Mouse (Mus musculus): ENCODE results near the gene Atp2a1.
"Not testable (repeated sequence)": the region's sequence is repeated elsewhere in the genome, so short reads cannot be mapped to it uniquely, and the experiment has no call there.

Gene Atp2a1

DNA sequence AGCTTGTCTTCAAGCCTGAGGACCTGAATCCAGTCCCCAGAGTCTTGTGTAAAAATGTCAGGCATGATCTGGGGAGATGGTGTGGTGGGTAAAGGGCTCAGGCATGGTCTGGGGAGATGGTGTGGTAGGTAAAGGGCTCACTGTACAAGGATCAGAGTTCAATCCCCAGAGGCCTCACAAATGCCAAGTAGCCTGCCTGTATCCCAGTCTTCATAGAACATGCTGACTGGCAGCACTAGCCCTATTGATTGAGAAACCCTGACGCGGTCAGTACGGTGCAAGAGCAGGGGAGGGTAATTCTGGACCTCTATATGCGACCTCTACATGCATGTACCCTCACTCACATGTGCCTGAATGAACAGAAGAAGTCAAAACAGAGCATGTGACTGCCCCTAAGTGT is 45.3 kb downstream of the Atp2a1 start:
- DNase-seq (ENCODE audit: extremely low read depth, insufficient read length, low spot score) = no peak

DNA sequence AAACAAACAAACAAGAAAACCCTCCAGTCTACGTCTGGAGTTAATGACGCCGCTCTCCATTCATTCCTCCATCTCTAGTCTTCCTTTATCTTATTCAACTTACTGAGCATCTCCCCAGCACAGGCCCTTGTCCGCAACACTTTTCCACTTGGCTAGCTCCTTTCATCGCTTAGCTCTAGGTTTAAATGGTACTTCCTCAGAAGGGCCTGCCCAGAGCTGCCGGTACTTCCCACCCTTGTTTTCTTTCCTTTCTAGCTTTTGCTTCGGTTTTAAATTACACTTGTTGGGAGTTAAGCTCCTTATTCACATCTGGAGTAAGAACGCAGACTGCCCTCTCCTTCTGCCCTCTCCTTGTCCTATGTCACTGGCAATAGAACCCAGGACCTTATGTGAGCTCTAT is 45.9 kb downstream of the Atp2a1 start:
- no peak for DNase-seq (ENCODE audit: extremely low read depth, insufficient read length, low spot score)

DNA sequence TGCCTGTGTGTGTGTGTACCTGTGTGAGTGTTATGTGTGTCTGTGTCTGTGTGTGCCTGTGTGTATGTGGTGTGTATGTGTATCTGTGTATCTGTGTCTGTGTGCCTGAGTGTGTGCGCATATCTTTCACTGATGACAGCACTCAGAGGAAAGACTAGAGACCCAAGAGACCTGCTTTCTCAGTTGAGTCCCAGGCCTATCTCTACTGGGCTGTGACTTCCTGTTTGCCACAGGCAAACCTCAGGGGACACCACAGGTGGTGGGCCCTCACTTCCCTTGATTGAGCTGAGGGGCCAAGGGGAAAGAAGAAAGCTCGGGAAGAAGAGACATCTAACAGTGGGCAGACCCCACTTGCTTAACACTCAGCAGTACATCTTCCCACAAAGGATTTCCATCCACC is 46.3 kb downstream of the Atp2a1 start:
- no peak for DNase-seq (ENCODE audit: extremely low read depth, insufficient read length, low spot score)

GRCm38 (mm10) chr7:126414725-126415124 is 48.2 kb downstream of the Atp2a1 start, which contains the start of gene Cd19:
Cd19 (minus strand) TSS chr7:126414889.
- no peak for DNase-seq (ENCODE audit: extremely low read depth, insufficient read length, low spot score)

DNA sequence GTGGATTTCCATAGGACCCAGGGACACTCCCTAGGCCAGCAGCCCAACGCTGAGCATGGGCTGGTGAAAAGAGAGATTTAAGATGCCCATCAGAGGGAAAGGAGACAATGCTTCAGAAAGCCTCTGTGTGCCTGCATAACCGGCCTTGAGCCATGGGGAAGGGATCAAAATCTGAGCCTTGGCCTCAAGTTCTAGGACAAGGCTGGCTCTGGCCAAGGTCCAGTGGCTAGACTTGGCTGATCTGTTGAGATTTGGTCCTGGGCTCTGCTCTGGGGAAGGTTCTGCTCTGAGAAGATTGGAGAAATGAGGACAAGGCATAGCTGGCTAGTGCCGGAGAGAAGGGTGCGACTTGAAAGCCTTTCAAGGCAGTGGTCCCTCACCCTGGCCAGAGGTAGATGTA is 51.8 kb downstream of the Atp2a1 start:
- DNase-seq (ENCODE audit: extremely low read depth, insufficient read length, low spot score) = no peak

DNA sequence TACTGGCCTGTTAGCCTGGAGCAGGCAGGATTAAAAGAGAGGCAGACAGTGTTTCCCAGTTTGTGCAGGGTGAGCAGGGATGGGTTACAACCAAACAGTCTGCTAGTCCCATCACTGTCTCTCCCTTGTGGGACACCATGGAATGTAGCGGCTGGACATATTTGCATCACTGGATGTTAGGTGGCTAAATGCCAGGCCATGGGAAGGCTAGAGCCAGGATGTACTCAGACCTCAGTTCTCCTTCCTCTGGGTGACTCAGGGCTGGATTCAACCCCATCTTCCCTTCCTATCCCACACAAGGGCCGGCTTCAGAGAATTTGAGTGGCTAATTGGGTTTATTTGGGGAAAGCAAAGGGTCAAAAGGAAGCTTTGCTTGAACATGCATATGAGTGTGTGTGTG is 54.2 kb downstream of the Atp2a1 start:
- DNase-seq (ENCODE audit: extremely low read depth, insufficient read length, low spot score) = peak; percentile 49

DNA sequence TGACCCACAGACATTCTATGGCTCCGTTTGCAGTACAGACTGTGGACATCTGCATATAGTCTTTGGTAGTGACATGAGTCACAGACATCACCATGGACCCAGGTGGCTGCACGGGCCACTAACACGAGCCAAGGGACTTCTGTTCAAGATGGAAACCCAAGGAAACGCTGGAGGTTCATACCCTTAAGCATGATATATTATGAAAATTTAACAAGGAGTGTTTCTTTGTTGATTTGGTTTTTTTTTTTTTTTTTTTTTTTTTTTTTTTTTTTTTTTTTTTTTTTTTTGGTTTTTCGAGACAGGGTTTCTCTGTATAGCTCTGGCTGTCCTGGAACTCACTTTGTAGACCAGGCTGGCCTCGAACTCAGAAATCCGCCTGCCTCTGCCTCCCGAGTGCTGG is 60.4 kb downstream of the Atp2a1 start:
- not testable (repeated sequence) for DNase-seq (ENCODE audit: extremely low read depth, insufficient read length, low spot score)

- DNase-seq (ENCODE audit: extremely low read depth, insufficient read length, low spot score) = no peak
Measured at GRCm38 (mm10) chr7:126399548-126399947, 63.4 kb downstream of the Atp2a1 start.

- DNase-seq (ENCODE audit: extremely low read depth, insufficient read length, low spot score) = no peak
Measured at GRCm38 (mm10) chr7:126397822-126398221, 65.1 kb downstream of the Atp2a1 start.

DNA sequence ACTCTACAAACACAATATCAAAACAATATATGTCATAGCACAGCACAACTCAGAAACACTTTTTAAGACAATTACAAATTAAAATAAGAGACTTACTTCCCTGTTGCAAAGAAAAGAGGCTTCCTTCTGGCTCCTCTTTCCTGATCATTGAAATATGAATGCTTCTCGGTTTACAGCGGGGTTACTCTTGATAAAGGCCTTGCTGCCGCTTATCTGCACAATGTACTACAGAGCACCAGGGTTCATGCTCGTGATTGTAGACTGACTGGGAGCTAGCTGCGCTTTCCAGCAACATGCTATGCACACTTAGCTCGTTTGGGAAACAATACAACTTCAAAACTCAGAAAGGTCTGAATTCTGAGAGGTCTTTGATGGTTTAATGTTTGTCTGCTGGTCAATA is 65.7 kb downstream of the Atp2a1 start:
- DNase-seq (ENCODE audit: extremely low read depth, insufficient read length, low spot score) = no peak

GRCm38 (mm10) chr7:126396298-126397119 is 66.4 kb downstream of the Atp2a1 start, which contains the start of gene Nfatc2ip:
Nfatc2ip (minus strand) TSS chr7:126396737.
- peak; percentile 94 for DNase-seq (ENCODE audit: extremely low read depth, insufficient read length, low spot score)

All from 3134 (cell line).